Mouse (Mus musculus) forebrain, embryonic 13.5 days (tissue): ENCODE measurements around the gene Ntsr2. TPM values are rescaled to one million over a fixed set of nuclear protein-coding genes. Genes with fewer than 3 reads are reported as not detected.

Experiments used
- ATAC-seq: fragments of 200-750 bp; cut with Nextera tagmentation; 2 replicates; pipeline ENCODE4 v1.8.0; 2017
- H3K27ac ChIP-seq: fragments of 300-500 bp; sonication (generic); 2 replicates; pipeline ENCODE4 v1.5.1; 2015; ENCODE audit warnings: inconsistent platforms, mild to moderate bottlenecking, moderate library complexity
- H3K27me3 ChIP-seq: fragments of 300-500 bp; sonication (generic); 2 replicates; pipeline ENCODE4 v1.6.1; 2015; ENCODE audit warnings: mild to moderate bottlenecking, inconsistent platforms
- H3K36me3 ChIP-seq: fragments of 300-500 bp; sonication (generic); 2 replicates; pipeline ENCODE4 v1.6.1; 2015; ENCODE audit warnings: mild to moderate bottlenecking, inconsistent platforms; ENCODE audit not compliant: poor library complexity, severe bottlenecking
- H3K4me1 ChIP-seq: fragments of 300-500 bp; sonication (generic); 2 replicates; pipeline ENCODE4 v1.6.1; 2015; ENCODE audit warnings: inconsistent platforms
- H3K4me2 ChIP-seq: fragments of 300-500 bp; sonication (generic); 2 replicates; pipeline ENCODE4 v1.6.1; 2015; ENCODE audit warnings: inconsistent platforms, mild to moderate bottlenecking, moderate library complexity
- H3K4me3 ChIP-seq: fragments of 300-500 bp; sonication (generic); 2 replicates; pipeline ENCODE4 v1.5.1; 2015; ENCODE audit warnings: mild to moderate bottlenecking, inconsistent platforms
- H3K9ac ChIP-seq: fragments of 300-500 bp; sonication (generic); 2 replicates; pipeline ENCODE4 v1.6.1; 2015; ENCODE audit warnings: mild to moderate bottlenecking, inconsistent platforms
- H3K9me3 ChIP-seq: fragments of 300-500 bp; sonication (generic); replicated peaks from 2 replicates; pipeline ENCODE4 v1.6.1; 2016; ENCODE audit warnings: inconsistent platforms
- WGBS: fragments of 180-500 bp; shearing (Covaris S2); methylation state at CpG from one replicate; pipeline ENCODE4 v1.1.7; 2015; 5-methylcytosine and 5-hydroxymethylcytosine counted together
- polyA plus RNA-seq: library from polyadenylated mRNA; unstranded; fragments of >200 nt; fragmentation: Nextera tagmentation; extraction: Ambion mirVana; gene quantifications from 2 replicates; pipeline ENCODE4 v1.2.1, GENCODE M21; 2015

Ntsr2 gene
- polyA plus RNA-seq, result 0.67 and 0.99 TPM in 2 replicates

DNA sequence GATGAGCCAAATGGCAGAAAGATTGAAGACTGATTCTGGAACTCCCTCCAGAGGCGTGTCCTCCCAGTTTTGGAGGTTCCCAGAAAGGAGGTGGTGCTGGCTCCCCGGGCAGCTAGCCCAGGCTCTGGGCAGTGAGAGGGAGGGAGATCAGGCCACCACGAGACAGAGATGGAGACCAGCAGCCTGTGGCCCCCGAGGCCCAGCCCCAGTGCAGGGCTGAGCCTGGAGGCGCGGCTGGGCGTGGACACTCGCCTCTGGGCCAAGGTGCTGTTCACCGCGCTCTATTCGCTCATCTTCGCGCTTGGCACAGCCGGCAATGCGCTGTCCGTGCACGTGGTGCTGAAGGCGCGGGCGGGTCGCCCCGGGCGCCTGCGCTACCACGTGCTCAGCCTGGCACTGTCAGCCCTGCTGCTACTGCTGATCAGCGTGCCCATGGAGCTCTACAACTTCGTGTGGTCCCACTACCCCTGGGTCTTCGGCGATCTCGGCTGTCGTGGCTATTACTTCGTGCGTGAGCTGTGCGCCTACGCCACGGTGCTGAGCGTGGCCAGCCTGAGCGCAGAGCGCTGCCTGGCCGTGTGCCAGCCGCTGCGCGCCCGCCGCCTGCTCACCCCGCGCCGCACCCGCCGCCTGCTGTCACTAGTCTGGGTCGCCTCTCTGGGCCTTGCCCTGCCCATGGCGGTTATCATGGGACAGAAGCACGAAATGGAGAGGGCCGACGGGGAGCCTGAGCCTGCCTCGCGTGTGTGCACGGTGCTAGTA lies at the start of gene Ntsr2:
Gene Ntsr2 (plus strand): TSS at position 51 of the 762 bp plus-strand sequence.
- Histone ChIP-seq H3K9me3 (no peaks in the 10 kb centered on the region), H3K27ac (no peak within 1 kb of the TSS), H3K9ac (peak within 1 kb of the TSS; percentile 14; the same call in 1 of the 2 replicates), H3K4me1 (peaks cover 8% of the 10 kb centered on the region), H3K36me3 (no peaks in the 10 kb centered on the region), H3K4me2 (peak within 1 kb of the TSS; percentile 72), H3K4me3 (peak within 1 kb of the TSS; percentile 38), H3K27me3 (peaks cover 52% of the 10 kb centered on the region)
- WGBS, result 7% methylated on average over 55 of the region's 58 CpGs
- peak; percentile 93 for ATAC-seq

DNA sequence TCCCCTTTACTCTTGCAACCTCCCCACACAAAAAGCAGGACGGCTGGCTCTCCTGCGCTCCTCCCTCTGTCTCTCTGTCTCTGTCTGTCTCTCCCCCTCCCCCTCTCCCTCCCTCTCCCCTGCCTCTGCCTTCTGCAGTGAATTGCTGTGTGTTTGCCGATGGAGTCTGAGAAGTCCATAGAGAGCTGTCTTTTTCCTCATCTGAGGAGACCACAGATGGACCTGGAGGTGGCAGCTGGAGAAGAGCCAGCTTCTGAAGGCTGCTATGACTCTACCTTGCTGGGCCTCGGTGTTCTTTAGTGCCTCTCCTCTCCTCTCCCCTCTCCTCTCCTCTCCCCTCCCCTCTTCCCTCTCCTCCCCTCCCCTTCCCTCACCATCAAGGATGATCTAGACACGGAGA lies 47.6 kb upstream of the Ntsr2 start:
- no peak overlapping the region for H3K9ac ChIP-seq
- no peak overlapping the region for H3K27ac ChIP-seq
- no peaks in the 10 kb centered on the region for H3K4me1 ChIP-seq
- H3K4me3 ChIP-seq, result no peak overlapping the region
- no peaks in the 10 kb centered on the region for H3K9me3 ChIP-seq
- H3K36me3 ChIP-seq, result no peaks in the 10 kb centered on the region
- 77% methylated on average over 5 of the region's 5 CpGs for WGBS
- H3K4me2 ChIP-seq, result no peak overlapping the region
- H3K27me3 ChIP-seq, result no peaks in the 10 kb centered on the region
- ATAC-seq, result no peak

DNA sequence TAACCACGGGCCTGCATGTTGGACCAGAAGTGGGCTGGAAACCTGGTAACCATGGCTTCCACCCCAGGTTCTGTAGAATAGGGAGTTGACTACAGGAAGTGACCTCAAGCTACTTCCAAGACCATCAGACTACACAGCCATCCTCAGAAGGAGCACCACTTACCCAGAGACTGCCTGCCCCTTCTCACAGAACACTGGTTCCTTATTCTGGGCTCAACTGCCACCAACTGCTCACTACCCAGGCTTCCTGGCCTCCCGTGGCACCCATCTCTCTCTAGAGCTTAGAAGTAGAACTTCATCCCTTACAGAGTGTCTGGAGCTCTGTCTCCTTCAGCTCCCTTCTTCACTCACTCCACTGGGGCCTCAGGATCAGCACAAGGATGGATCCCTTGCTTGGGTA lies 42.2 kb upstream of the Ntsr2 start, which contains the start of gene Lpin1:
Gene Lpin1 (minus strand): TSS at position 31 of the 400 bp plus-strand sequence.
- 84% methylated on average over 2 of the region's 2 CpGs for WGBS
- no peak within 1 kb of the TSS for H3K9ac ChIP-seq
- H3K27me3 ChIP-seq, result no peaks in the 10 kb centered on the region
- H3K4me3 ChIP-seq, result no peak within 1 kb of the TSS
- no peaks in the 10 kb centered on the region for H3K36me3 ChIP-seq
- H3K4me2 ChIP-seq, result no peak within 1 kb of the TSS
- ATAC-seq, result no peak
- H3K9me3 ChIP-seq, result no peaks in the 10 kb centered on the region
- no peak within 1 kb of the TSS for H3K27ac ChIP-seq
- H3K4me1 ChIP-seq, result peaks cover 7% of the 10 kb centered on the region

DNA sequence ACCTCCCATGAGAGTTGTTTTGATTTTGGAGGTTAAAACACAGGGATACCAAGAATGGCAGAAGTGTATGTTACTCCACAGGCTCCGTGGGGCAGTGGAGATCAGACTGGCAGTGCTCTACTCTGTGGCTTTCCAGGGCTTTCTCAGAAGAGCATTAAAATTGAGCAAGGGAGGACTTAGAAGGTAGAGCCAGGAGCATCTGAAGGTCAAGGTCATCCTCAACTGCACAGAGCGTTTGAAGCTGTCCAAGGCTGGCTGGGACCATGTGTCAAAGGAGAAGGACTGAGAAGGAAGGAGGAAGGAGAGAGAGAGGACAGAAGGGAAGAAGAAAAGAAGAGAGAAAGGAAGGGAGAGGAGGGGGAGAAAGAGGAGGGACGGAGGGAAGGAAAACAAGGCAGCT lies 38.6 kb upstream of the Ntsr2 start:
- no peaks in the 10 kb centered on the region for H3K27me3 ChIP-seq
- no peaks in the 10 kb centered on the region for H3K9me3 ChIP-seq
- ATAC-seq, result no peak
- H3K4me3 ChIP-seq, result no peak overlapping the region
- H3K4me1 ChIP-seq, result peaks cover 23% of the 10 kb centered on the region
- WGBS, result 77% methylated on average over 3 of the region's 3 CpGs
- no peak overlapping the region for H3K4me2 ChIP-seq
- no peak overlapping the region for H3K9ac ChIP-seq
- H3K36me3 ChIP-seq, result no peaks in the 10 kb centered on the region
- no peak overlapping the region for H3K27ac ChIP-seq

DNA sequence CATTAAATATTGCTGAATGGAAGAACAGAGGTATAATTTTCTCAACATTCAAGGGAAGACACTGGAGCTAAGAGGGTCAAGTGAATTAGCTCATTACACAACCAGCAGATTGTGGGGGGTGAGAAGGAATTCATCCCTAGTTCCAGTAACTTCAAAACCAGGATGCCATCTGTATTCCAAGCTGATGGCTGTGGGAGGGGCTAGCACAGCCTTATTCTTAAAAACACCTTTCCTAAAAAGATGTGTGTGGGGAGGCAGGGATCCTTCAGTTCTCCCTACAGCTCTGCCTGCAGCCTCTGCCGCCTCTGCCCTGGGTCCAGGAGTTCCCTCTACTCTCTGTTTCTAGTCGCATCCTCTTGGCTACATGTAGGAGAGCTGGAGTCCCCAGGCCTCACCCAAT lies 37.4 kb upstream of the Ntsr2 start:
- no peak for ATAC-seq
- Histone ChIP-seq H3K36me3 (no peaks in the 10 kb centered on the region), H3K4me3 (no peak overlapping the region), H3K4me1 (peaks cover 28% of the 10 kb centered on the region), H3K9ac (no peak overlapping the region), H3K4me2 (no peak overlapping the region), H3K9me3 (no peaks in the 10 kb centered on the region), H3K27ac (no peak overlapping the region), H3K27me3 (no peaks in the 10 kb centered on the region)
- WGBS, result 89% methylated on average over 2 of the region's 2 CpGs

DNA sequence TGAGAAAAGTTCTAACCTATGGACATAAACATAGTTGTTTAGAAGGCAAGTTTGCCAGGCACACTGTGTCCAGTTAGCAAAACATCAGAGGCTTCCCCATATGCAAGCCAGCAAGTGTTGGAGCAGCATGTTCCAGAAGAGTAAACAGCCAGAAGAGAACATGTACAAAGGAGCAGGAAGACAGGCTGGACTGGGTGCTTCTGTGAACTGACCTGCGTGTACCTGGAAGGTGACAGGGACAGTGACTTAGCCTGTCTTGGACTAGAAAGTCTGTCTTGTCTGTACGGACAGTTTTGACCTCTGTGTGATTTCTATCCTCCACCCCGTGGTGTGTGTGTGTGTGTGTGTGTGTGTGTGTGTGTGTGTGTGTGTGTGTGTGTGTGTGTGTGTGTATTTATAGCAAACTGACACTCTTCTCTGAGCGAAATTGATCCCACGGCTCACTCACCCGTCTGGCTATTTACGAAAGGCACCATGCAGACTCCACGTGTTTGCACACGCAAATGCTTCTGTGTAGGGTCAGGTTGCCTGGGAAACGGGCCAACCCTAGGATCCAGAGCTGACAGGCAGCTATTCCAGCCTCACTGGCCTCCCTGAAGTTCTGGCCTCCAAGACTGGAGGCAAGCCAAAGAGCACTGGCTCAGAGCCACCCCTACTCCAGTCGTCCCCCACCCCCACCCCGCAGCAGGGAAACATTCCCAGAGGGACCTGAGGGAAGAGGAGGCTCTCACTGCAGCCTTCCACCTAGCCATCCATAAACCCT lies 34.5 kb upstream of the Ntsr2 start:
- H3K4me1 ChIP-seq, result peaks cover 28% of the 10 kb centered on the region
- 17% methylated on average over 12 of the region's 12 CpGs for WGBS
- H3K9ac ChIP-seq, result no peak overlapping the region

DNA sequence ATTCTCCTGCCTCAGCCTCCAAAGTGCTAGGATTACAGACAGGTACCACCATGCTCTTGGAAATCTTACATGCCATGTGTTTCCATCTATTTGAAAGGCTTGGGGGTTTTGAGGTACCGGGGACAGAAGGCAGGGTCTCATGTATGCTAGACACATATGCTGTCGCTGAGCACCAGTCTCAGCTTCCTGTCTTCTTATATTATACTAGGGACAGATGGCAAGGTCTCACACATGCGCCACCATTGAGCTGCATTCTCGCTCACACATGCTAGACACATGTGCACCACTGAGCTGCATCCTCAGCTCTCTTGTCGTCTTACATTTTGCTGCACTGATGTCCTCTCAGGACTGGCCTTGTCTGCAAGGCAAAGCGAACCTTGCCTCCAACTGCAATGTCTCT lies 33.7 kb upstream of the Ntsr2 start:
- 0 out of 2 replicates have a peak overlapping the region, but pooled peaks have one; percentile 14 for H3K4me2 ChIP-seq
- no peaks in the 10 kb centered on the region for H3K9me3 ChIP-seq
- peak; percentile 79 for ATAC-seq
- no peak overlapping the region for H3K9ac ChIP-seq
- WGBS, result 79% methylated on average over 6 of the region's 6 CpGs
- no peaks in the 10 kb centered on the region for H3K27me3 ChIP-seq
- peaks cover 28% of the 10 kb centered on the region for H3K4me1 ChIP-seq
- no peak overlapping the region for H3K4me3 ChIP-seq
- peak overlapping the region; percentile 69 for H3K27ac ChIP-seq
- H3K36me3 ChIP-seq, result no peaks in the 10 kb centered on the region

More for the DNA sequence above, 34.5 kb upstream of the Ntsr2 start:
- Histone ChIP-seq H3K36me3 (no peaks in the 10 kb centered on the region), H3K4me3 (no peak overlapping the region), H3K27ac (peak overlapping the region; percentile 69), H3K4me2 (peak overlapping the region; percentile 14; the same call in 1 of the 2 replicates), H3K27me3 (no peaks in the 10 kb centered on the region), H3K9me3 (no peaks in the 10 kb centered on the region)
- peak; percentile 92 for ATAC-seq

DNA sequence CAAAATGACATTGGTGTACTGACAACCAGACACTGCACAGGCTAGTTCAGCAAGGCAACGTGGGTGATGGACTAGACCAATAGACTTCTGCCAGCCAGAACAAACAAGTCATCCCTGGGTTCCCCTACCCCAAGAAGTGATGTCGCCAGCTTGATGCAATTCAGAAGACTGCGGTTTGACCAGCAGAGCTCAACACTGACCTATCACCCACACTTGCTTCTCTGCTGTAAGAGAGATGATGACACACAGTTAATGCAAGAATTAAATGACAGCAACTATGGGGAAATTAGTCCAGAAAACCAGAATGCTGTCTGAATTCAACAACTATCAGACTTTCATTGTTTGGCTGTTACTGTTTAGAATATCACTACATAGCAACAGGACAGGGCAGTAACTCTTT lies 33.0 kb upstream of the Ntsr2 start:
- no peak for ATAC-seq
- WGBS, result 93% methylated on average over 3 of the region's 3 CpGs
- H3K27ac ChIP-seq, result no peak overlapping the region

DNA sequence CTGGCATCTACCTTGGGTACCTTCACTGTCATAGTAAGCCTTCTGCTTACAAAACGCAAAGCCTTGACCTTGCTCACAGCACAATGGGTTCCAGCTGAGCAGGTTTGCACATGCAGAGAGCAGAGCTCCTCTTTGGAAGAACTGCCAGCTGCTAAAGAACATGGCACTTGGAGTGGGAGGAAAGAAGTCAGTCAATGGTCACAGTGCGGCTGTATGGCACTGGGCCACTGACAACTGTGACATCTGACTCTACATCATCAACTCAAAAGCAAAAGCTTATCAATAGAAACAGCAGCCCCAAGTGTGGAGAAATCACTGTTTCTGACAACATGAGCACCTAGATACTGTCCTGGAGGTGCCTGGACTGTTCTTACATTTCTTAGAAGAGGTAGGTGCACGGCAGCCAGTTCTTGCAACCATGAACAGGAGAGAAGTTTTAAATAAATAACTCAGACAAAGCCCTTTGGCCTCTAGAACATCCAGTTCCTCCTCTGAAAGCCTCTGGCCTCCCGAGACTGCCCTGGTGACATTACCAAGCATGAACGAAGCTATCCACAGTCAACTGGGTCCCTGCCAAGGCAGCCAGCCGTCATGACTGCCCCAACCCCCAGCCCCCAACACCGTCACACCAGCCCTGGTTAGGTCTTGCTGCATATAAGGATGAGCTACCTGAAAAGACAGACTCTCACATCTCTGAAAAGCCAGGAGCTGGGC lies 22.9 kb upstream of the Ntsr2 start:
- no peak for ATAC-seq
- Histone ChIP-seq H3K4me3 (no peak overlapping the region), H3K36me3 (no peaks in the 10 kb centered on the region), H3K9me3 (no peaks in the 10 kb centered on the region), H3K27me3 (no peaks in the 10 kb centered on the region), H3K4me2 (no peak overlapping the region), H3K4me1 (no peaks in the 10 kb centered on the region), H3K9ac (no peak overlapping the region), H3K27ac (no peak overlapping the region)
- WGBS, result 79% methylated on average over 7 of the region's 7 CpGs

More for the DNA sequence above, 33.0 kb upstream of the Ntsr2 start:
- H3K36me3 ChIP-seq, result no peaks in the 10 kb centered on the region
- H3K27me3 ChIP-seq, result no peaks in the 10 kb centered on the region
- H3K9ac ChIP-seq, result no peak overlapping the region
- H3K9me3 ChIP-seq, result no peaks in the 10 kb centered on the region
- H3K4me3 ChIP-seq, result no peak overlapping the region
- H3K4me1 ChIP-seq, result peaks cover 28% of the 10 kb centered on the region
- H3K4me2 ChIP-seq, result no peak overlapping the region

DNA sequence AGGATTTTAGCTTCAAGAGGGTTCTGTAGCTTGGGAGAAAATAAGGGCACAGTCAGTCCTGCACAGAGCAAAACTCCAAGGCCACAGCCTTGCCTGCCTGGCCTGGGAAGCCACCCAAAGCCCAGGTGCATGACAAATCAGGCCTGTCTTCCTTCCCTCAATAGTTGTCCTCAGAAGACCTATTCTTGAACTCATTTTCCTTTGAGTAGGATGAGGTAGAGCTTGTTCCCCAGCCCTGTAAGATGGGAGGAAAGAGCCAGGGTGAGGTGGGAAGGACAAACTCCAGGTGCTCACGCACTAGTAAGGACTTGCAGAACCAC lies 22.4 kb upstream of the Ntsr2 start:
- no peaks in the 10 kb centered on the region for H3K9me3 ChIP-seq
- H3K4me3 ChIP-seq, result no peak overlapping the region
- H3K4me2 ChIP-seq, result no peak overlapping the region
- H3K4me1 ChIP-seq, result no peaks in the 10 kb centered on the region
- H3K9ac ChIP-seq, result no peak overlapping the region
- ATAC-seq, result no peak
- WGBS, result 96% methylated on average over 1 of the region's 1 CpGs
- no peak overlapping the region for H3K27ac ChIP-seq
- no peaks in the 10 kb centered on the region for H3K27me3 ChIP-seq
- no peaks in the 10 kb centered on the region for H3K36me3 ChIP-seq

DNA sequence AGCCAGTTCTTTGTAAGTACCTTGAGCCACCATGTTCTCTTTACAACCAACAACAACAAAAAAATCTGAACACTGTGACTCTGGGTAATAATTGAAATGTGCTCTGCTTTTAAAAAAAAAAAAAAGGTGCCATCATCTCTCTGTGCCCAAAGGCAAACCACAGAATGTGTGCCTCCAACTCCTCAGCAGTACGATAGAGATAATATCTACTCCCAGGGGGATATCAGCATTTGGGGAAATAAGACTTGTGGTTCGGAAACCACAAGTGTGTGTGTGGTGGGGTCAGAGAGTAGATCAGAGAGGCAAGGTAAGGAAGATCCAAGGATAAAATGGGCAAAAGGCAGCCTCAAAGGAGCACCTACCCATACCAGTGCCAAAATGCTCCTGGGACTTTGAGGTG lies 21.8 kb upstream of the Ntsr2 start:
- WGBS, result 91% methylated on average over 2 of the region's 2 CpGs
- H3K27me3 ChIP-seq, result no peaks in the 10 kb centered on the region
- H3K4me3 ChIP-seq, result no peak overlapping the region
- H3K9ac ChIP-seq, result no peak overlapping the region
- H3K4me1 ChIP-seq, result no peaks in the 10 kb centered on the region
- no peaks in the 10 kb centered on the region for H3K36me3 ChIP-seq
- H3K27ac ChIP-seq, result no peak overlapping the region
- H3K9me3 ChIP-seq, result no peaks in the 10 kb centered on the region
- ATAC-seq, result no peak
- H3K4me2 ChIP-seq, result no peak overlapping the region

DNA sequence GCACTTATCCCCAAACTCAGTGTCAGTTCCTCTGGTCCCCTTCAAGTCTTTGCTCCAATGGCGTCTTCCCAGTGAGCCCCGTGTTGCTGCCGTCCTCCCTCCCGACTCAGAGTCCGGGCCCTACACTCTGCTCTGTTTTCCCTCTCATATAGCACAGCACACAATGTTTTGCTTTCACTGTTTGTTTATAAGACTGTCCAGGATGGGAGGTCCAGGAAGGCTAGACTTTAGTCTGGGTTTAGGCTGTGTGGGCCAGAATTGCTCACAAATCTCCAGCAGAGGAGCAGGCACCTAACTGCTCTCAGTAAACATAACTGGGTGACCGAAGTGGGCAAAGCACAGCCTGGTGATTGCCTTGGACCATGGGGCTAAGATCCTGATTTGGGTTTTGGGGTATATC lies 19.9 kb upstream of the Ntsr2 start:
- Histone ChIP-seq H3K27me3 (no peaks in the 10 kb centered on the region), H3K9ac (no peak overlapping the region), H3K9me3 (no peaks in the 10 kb centered on the region), H3K4me1 (no peaks in the 10 kb centered on the region), H3K4me3 (no peak overlapping the region), H3K4me2 (no peak overlapping the region), H3K36me3 (no peaks in the 10 kb centered on the region), H3K27ac (no peak overlapping the region)
- no peak for ATAC-seq
- WGBS, result 92% methylated on average over 6 of the region's 6 CpGs
